Mouse (Mus musculus): ENCODE results near the gene Brd7.

DNA sequence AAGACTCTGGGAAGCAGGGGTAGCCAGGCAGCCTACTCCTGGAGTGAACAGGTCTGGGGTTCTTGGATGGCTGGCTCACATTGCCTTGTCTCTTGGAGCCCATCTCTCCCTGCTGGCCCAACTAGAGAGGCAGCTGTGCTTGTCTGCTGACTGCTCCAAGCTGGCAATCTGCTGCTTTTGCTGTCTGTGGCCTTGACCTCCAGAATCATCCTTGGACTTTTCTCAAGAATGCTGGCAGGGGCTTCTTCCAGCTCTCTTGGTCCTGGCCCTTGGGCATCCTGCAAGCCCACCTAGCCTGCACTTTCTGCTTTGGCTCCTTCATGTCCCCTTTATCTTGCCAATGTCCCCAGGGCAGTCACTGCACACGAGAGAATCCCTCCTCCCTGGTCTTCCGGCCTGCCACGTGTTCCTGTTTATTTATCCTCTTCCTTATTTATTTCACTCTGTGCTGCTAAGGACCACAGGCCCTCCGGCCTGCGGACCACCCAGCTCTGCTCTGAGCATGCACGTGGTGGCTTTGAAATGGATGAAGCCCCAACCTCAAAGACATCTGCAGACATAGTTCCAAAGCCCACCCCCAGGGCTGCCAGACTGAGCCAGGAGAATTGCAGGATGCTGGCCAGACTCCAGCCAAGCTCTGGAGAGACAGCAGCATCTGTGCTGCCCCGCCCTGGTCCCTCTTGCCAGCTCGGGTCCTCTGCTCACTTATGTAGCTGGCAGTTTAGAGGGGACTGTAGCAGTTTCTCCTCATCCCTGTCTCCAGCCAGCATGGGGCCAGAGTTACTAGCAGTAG is 45.7 kb downstream of the Brd7 start:
- TF ChIP-seq CTCF (IDR thresholded peaks at IDR 0.05; ENCODE audit: insufficient read depth, low read depth, low read length): no peak
- TF ChIP-seq POLR2A (IDR thresholded peaks at IDR 0.05; ENCODE audit: insufficient read depth, low read depth, low read length): no peak

Measured in olfactory bulb, adult 2 months (tissue).